Mouse (Mus musculus): ENCODE data around the gene Adarb1. TPM values are rescaled to one million over a fixed set of nuclear protein-coding genes. Genes with fewer than 3 reads are reported as not detected.

Gene Adarb1
- 37.0 and 39.4 TPM in 2 replicates for polyA plus RNA-seq (2012; rRNA removed)

DNA sequence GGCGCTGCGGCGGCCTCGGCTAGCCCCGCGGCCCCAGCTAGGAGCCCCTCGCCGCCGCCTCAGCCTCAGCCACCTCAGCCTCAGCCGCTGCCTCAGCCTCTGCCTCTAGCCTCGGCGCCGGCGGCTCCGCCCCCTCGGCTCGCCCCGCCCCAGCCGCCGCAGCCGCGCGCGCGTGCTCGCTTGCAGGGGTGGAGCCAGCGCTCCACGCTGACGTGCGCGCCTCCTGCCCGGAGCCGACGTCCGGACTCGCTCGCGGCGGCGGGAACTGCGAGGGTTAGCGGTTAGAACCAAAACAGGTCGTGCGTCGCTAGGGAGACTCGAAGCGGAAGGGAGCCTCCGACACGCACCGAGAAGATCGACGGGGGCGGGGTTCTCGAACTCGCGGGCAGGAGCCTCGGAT is at the start of gene Adarb1:
Gene Adarb1, minus strand, starts transcription at position 133 of the 400 bp plus-strand sequence.

DNA sequence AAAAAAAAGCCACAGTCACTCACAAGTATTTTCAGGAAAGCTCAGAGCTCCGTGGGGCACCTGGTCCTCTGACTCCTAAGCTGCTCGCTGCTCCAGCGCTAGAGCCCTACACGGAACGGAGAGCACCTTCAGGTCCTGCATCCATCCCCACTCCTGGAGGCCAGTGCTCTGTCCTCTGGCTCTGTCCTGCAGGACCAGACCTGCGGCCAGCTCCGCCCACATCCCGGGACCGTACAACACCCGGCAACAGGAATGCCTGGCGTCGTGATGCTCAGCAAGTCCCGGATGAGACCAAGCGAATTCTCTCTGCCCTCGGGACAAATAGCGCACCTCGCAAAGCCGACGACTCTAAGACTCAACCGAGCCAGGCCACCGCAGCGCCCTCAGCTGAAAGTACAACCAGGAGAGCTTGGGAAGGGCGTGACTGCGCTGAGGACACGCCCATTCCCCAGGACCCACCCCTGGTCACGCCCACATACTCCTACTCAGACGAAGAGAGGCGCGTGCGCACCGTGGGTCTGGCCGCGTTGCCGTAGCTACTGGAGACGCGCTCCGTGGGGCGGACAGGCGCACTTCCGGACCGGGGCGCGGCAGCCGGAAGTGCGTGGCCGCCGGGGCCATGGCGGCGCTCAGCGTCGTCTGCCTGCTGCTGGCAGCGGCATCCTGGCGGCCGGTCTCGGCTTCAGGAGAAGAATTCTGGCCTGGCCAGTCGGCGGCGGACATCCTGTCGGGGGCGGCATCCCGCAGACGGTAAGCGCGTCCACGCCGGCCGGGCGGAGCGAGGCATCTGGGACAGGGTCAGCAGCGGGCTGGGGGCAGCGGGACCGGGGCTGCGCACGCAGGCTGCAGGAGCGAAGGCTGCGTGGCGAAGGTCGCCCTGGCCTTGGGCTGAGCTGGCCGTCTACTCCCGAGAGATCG is 159.1 kb downstream of the Adarb1 start, which contains the start of gene Pofut2:
Gene Pofut2, plus strand, starts transcription at position 515 of the 918 bp plus-strand sequence.

Other genes with a start within 250 kb of the Adarb1 start
- 33.4 and 38.7 TPM in 2 replicates for gene Pofut2, start 159.1 kb downstream of the Adarb1 start, polyA plus RNA-seq (2012; rRNA removed)
- gene Fam207a, start 97.5 kb upstream of the Adarb1 start, polyA plus RNA-seq (2012; rRNA removed), result 36.0 and 38.3 TPM in 2 replicates
- 0.95 and 0.98 TPM in 2 replicates for gene Itgb2, start 112.0 kb upstream of the Adarb1 start, polyA plus RNA-seq (2012; rRNA removed)
- 75.2 and 76.7 TPM in 2 replicates for gene Pttg1ip, start 163.4 kb upstream of the Adarb1 start, polyA plus RNA-seq (2012; rRNA removed)
- gene Sumo3, start 187.8 kb upstream of the Adarb1 start, polyA plus RNA-seq (2012; rRNA removed), result 432 and 449 TPM in 2 replicates
- 42.7 TPM in 1 of 2 replicates, not detected in the other for gene Gm49325, start 187.9 kb upstream of the Adarb1 start, polyA plus RNA-seq (2012; rRNA removed)
- 46.0 and 46.8 TPM in 2 replicates for gene Ube2g2, start 204.0 kb upstream of the Adarb1 start, polyA plus RNA-seq (2012; rRNA removed)